Mouse (Mus musculus): ENCODE data around the gene Fam161a.

DNA sequence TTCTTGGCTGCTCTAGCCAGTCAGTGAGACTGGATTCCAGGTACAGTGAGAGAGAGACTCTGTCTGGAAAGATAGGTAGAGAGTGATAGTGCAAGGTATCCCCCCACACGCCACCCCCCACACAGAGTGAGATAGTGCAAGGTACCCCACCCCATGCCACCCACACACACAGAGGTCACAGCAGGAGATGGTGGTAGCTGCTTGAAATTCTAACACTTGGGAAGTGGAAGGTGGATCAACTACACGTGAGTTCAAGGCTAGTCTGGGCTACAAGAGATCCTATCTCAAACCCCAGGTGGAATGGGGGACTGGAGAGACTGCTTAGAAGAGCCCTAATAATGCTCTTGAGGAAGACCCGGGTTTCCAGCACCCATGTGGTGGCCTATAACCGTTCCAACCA, 26.3 kb upstream of the Fam161a start:
- no peak for TF ChIP-seq ZNF384 (IDR thresholded peaks at IDR 0.05; ENCODE audit: low read depth, low read length)
- TF ChIP-seq PAX5 (IDR thresholded peaks at IDR 0.05; ENCODE audit: low read length) = no peak
- TF ChIP-seq TBP (conservative IDR thresholded peaks at IDR 0.05; ENCODE audit: low read depth, low read length) = no peak
- 0 out of 2 replicates have a peak, but pooled peaks have one; percentile 18 for TF ChIP-seq MXI1 (IDR thresholded peaks at IDR 0.05; ENCODE audit: low read depth, low read length)
- TF ChIP-seq EP300 (IDR thresholded peaks at IDR 0.05; ENCODE audit: low read length) = no peak
- no peak for TF ChIP-seq MYC (IDR thresholded peaks at IDR 0.05; ENCODE audit: low read depth, low read length)

All from CH12.LX (cell line).